Mouse (Mus musculus) hindbrain, postnatal 0 days (tissue): Measurements from ENCODE around the gene Tmeff1. TPM values are rescaled to one million over a fixed set of nuclear protein-coding genes. Genes with fewer than 3 reads are reported as not detected.

Source experiments
- ATAC-seq: fragments of 200-750 bp; cut with Nextera tagmentation; 2 replicates; pipeline ENCODE4 v1.8.0; 2017; ENCODE audit warnings: mild to moderate bottlenecking, moderate TSS enrichment, moderate library complexity
- DNase-seq: peaks from one replicate; pipeline ENCODE4 v3.0.0-alpha.2; 2015; ENCODE audit warnings: low spot score
- H3K27ac ChIP-seq: fragments of 300-500 bp; sonication (generic); 2 replicates; pipeline ENCODE4 v1.5.1; 2014; ENCODE audit warnings: mild to moderate bottlenecking
- H3K27me3 ChIP-seq: fragments of 300-500 bp; sonication (generic); 2 replicates; pipeline ENCODE4 v1.6.1; 2014; ENCODE audit warnings: low read length, mixed read lengths; ENCODE audit not compliant: insufficient read depth
- H3K36me3 ChIP-seq: fragments of 300-500 bp; sonication (generic); 2 replicates; pipeline ENCODE4 v1.6.1; 2014; ENCODE audit warnings: low read length, mixed read lengths; ENCODE audit not compliant: insufficient read depth
- H3K4me1 ChIP-seq: fragments of 300-500 bp; sonication (generic); 2 replicates; pipeline ENCODE4 v1.6.1; 2014; ENCODE audit warnings: antibody characterized with exemption, low read length, mixed read lengths; ENCODE audit not compliant: insufficient read depth
- H3K4me2 ChIP-seq: fragments of 300-500 bp; sonication (generic); 2 replicates; pipeline ENCODE4 v1.6.1; 2014; ENCODE audit warnings: low read depth, mild to moderate bottlenecking, low read length, moderate library complexity, mixed read lengths
- H3K4me3 ChIP-seq: fragments of 300-500 bp; sonication (generic); 2 replicates; pipeline ENCODE4 v1.5.1; 2014; ENCODE audit warnings: low read length
- H3K9ac ChIP-seq: fragments of 300-500 bp; sonication (generic); replicated peaks from 2 replicates; pipeline ENCODE4 v1.6.1; 2014; ENCODE audit warnings: mild to moderate bottlenecking, low read length, moderate library complexity, mixed read lengths
- H3K9me3 ChIP-seq: fragments of 300-500 bp; sonication (generic); 2 replicates; pipeline ENCODE4 v1.6.1; 2016; ENCODE audit warnings: low read length, mixed read lengths
- CTCF ChIP-seq: IDR thresholded peaks from 2 replicates; pipeline ENCODE4 v1.5.1; 2016; ENCODE audit warnings: antibody characterized with exemption, control low read depth, low read depth
- WGBS: fragments of 180-500 bp; shearing (Covaris S2); extraction: QIAGEN DNeasy Blood & Tissue Kit; methylation state at CpG from one replicate; pipeline ENCODE4 v1.1.7; 2014; 5-methylcytosine and 5-hydroxymethylcytosine counted together
- polyA plus RNA-seq: library from polyadenylated mRNA; unstranded; fragments of >200 nt; fragmentation: Nextera tagmentation; extraction: Ambion mirVana; gene quantifications from 2 replicates; pipeline ENCODE4 v1.2.1, GENCODE M21; 2015
- total RNA-seq: library from RNA; depleted of rRNA; stranded (reverse); fragments of >200 nt; gene quantifications from 2 replicates; pipeline ENCODE4 v1.2.3, GENCODE M21; 2014

Tmeff1 gene
- total and polyA plus RNA-seq, 2 experiments from 2014 or later = 193 to 195 TPM

DNA sequence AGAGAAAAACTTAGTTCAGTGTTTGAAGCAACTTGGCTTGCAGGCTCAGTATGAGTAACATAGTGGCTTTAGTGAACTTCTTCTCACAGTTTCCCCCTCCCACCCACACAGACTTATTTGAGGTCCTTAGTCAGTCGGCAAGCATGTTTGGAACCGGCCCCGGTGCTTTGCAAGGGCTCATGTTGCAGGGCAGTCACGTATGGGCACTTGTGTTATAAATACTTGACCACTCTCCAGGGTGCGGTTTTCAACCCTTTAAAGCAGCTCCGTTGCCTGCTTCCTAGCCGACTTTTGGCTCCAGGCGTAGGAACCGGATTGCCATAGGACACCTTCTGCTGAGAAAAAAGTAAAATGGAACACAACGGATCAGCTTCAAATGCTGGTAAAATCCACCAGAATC is 78.3 kb downstream of the Tmeff1 start, which contains the start of gene Cavin4:
Cavin4 (plus strand) TSS at position 244 of the 400 bp plus-strand sequence.
- WGBS = 92% methylated on average over 10 of the region's 10 CpGs
- Histone ChIP-seq H3K27ac (no peak within 1 kb of the TSS), H3K4me2 (no peak within 1 kb of the TSS), H3K4me3 (no peak within 1 kb of the TSS), H3K27me3 (no peaks in the 10 kb centered on the region), H3K9me3 (no peaks in the 10 kb centered on the region), H3K36me3 (peaks cover 15% of the 10 kb centered on the region), H3K4me1 (no peaks in the 10 kb centered on the region), H3K9ac (no peak within 1 kb of the TSS)
- ATAC-seq (no peak), DNase-seq (no peak)
- no peak for TF ChIP-seq CTCF

DNA sequence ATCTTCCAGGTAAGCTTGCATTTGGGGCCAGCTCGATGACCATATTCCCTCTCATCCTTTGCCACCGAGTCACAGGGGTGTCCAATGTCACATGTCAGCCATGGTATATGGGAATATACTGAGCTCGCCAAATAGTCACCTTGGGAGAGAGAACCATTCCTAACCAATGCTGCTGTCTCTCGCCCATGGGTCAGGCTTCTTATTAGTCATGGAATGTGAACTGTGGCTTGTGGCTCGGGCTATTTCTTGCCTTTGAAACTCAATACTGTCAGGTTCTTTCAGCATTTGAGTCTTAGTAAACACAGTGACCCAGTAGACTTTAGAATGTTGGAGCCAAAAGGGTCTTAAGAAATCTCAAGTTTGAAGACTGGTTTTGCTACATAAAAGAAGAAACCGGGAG is 79.0 kb downstream of the Tmeff1 start:
- Histone ChIP-seq H3K9ac (no peak overlapping the region), H3K36me3 (peaks cover 10% of the 10 kb centered on the region; the same call in 1 of the 2 replicates), H3K27ac (no peak overlapping the region), H3K27me3 (no peaks in the 10 kb centered on the region), H3K9me3 (no peaks in the 10 kb centered on the region), H3K4me1 (no peaks in the 10 kb centered on the region), H3K4me2 (no peak overlapping the region), H3K4me3 (no peak overlapping the region)
- DNase-seq = no peak
- TF ChIP-seq CTCF = no peak
- 95% methylated on average over 6 of the region's 6 CpGs for WGBS
- no peak for ATAC-seq

DNA sequence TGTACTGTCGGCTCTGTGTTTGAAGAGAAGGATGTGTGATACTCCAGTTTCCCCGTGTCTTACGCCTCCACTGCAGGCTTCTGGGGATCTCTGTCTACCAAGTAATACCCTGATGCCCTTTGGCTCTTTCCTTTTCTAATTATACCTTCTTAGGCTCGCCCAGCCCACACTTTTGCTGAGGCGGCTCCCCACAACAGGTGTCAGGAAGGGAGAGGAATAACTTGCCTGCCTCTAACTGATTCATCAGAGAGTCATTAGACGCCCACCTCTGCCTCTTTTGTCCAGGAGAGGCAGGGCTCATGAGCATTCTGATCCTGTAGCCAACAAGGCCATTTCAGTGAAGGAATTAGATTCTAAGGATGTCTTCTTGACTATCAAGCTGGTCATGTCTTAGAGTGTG is 82.3 kb downstream of the Tmeff1 start:
- H3K9ac ChIP-seq = no peak overlapping the region
- H3K4me1 ChIP-seq = no peaks in the 10 kb centered on the region
- H3K27ac ChIP-seq = no peak overlapping the region
- peaks cover 14% of the 10 kb centered on the region; the same call in 1 of the 2 replicates for H3K36me3 ChIP-seq
- no peak overlapping the region for H3K4me2 ChIP-seq
- no peaks in the 10 kb centered on the region for H3K9me3 ChIP-seq
- no peak for TF ChIP-seq CTCF
- no peak overlapping the region for H3K4me3 ChIP-seq
- WGBS = 89% methylated on average over 6 of the region's 6 CpGs
- ATAC-seq (no peak), DNase-seq (no peak)
- no peaks in the 10 kb centered on the region for H3K27me3 ChIP-seq

DNA sequence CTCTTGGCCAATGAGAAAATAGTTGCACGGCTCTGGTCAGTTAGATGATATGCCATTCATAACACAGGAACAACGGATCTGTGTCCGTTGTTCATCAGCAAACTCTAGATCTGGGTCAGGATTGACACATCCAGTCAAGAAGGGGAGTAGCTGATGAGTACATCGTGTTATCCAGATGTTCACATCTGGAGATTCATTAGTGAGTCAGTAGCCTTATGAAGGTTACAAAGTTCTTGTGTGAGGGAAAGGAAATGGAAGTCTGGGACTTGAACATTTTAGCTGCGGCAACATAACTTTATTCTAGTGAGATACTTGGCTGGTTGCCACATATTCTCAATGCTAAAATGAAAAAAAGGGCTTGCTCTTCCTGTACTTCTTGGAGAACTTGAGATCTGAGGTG is 87.9 kb downstream of the Tmeff1 start:
- TF ChIP-seq CTCF = no peak
- no peak overlapping the region for H3K4me2 ChIP-seq
- H3K9ac ChIP-seq = no peak overlapping the region
- peaks cover 27% of the 10 kb centered on the region; the same call in 1 of the 2 replicates for H3K36me3 ChIP-seq
- H3K4me3 ChIP-seq = no peak overlapping the region
- no peaks in the 10 kb centered on the region for H3K27me3 ChIP-seq
- no peak for DNase-seq
- no peaks in the 10 kb centered on the region for H3K4me1 ChIP-seq
- no peak overlapping the region for H3K27ac ChIP-seq
- ATAC-seq = no peak
- no peaks in the 10 kb centered on the region for H3K9me3 ChIP-seq
- 89% methylated on average over 5 of the region's 5 CpGs for WGBS

DNA sequence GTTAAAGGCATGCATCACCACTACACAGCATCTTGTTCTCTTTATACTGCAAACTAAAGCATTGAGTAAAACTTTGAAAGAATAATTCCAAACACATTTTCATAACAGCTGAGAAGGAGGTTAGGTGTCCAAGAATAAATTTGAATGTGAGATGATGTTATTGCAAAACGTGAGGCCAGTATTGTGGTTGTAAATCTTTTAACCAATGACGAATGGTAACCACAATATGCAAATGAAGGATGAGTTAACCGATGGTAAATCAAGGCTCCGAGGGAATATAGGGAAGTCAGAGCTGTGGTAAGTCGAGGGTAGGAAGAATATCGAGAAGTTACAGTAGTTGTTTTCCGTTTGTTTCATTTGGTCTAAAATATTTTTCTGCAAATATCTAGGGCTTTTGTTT is 89.4 kb downstream of the Tmeff1 start:
- Histone ChIP-seq H3K4me1 (no peaks in the 10 kb centered on the region), H3K9ac (no peak overlapping the region), H3K27ac (no peak overlapping the region), H3K9me3 (no peaks in the 10 kb centered on the region), H3K4me3 (no peak overlapping the region), H3K36me3 (peaks cover 27% of the 10 kb centered on the region; the same call in 1 of the 2 replicates), H3K4me2 (no peak overlapping the region), H3K27me3 (no peaks in the 10 kb centered on the region)
- DNase-seq (no peak), ATAC-seq (no peak)
- 90% methylated on average over 7 of the region's 7 CpGs for WGBS
- no peak for TF ChIP-seq CTCF

DNA sequence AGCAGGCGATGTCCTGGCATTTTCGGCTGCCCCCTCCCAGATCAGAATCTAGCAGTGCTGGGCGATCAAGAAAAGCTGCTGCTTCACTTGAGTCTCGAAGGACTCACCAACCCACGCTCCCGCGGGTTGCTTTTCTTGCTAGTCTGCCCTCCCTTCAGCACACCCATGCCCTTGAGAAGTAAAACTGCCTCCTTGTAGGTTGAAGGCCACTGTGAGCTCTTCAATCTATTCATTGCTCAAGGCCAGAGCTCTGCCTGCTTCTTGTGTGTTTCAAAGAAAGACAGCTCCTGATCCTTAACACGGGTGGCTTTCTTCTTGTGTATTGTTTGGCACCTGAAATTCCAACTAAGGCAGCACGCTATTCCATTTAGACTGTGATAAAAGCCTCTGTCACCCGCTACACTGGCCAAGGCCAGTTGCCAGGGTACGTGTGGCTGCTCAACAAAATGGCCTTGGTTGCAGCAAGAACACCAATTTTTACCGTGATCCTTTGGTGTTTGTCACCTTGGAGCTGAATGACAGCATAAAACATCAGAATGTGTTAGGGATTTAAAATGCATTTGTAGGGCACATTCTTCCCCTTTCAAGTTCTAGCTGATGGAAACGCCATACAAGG is 91.7 kb downstream of the Tmeff1 start:
- ATAC-seq (no peak), DNase-seq (no peak)
- TF ChIP-seq CTCF = no peak
- peaks cover 24% of the 10 kb centered on the region; the same call in 1 of the 2 replicates for H3K36me3 ChIP-seq
- H3K4me2 ChIP-seq = no peak overlapping the region
- no peaks in the 10 kb centered on the region for H3K9me3 ChIP-seq
- H3K27me3 ChIP-seq = no peaks in the 10 kb centered on the region
- H3K4me1 ChIP-seq = no peaks in the 10 kb centered on the region
- 85% methylated on average over 13 of the region's 13 CpGs for WGBS
- no peak overlapping the region for H3K27ac ChIP-seq
- no peak overlapping the region for H3K4me3 ChIP-seq
- H3K9ac ChIP-seq = no peak overlapping the region

DNA sequence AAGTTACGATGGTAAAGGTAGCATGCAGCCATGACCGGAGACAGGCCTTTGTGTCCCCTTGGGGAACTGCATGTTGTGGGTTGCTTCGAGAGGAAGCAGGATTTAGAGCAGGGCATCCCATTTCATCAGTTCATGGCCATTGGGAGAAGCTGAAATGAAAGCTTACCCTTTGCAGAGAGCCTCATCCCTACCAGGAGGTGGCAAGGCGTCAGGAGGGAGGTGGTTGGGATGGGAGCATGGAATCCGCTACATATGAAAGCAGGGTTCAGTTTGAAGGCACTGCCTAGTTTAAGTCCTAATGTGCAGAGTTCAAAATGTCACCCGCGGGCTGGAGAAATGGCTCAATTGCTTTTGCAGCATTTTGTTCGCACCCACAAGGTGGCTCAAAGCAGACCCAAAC is 92.3 kb downstream of the Tmeff1 start:
- WGBS = 92% methylated on average over 8 of the region's 8 CpGs
- Histone ChIP-seq H3K9me3 (no peaks in the 10 kb centered on the region), H3K4me3 (no peak overlapping the region), H3K4me1 (no peaks in the 10 kb centered on the region), H3K27ac (no peak overlapping the region), H3K4me2 (no peak overlapping the region), H3K36me3 (peaks cover 18% of the 10 kb centered on the region; the same call in 1 of the 2 replicates), H3K27me3 (no peaks in the 10 kb centered on the region), H3K9ac (no peak overlapping the region)
- no peak for ATAC-seq
- no peak for DNase-seq
- no peak for TF ChIP-seq CTCF
